Mouse (Mus musculus): ENCODE measurements around the gene Samd1.
A peak's percentile ranks its signal among the peaks of the same experiment; 100 is the strongest.

DNA sequence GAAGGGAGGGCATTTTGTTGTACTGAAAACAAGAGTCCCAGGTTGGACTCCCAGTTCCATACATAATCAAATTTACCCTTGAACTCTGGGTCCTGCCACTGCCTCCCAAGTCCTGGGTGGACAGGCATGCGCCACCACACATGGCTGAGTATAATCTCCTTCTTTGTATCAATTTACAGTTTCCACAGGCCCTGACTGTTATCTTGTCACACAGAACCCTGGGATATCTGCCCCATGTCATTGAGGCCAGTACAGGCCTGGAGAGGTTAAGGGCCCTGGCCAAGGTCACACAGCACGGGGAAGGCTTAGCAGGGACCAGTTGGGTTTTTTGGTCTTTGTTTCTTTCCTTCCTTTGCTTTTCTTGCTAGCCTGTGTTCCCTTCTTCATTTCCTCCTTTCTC is 5.0 kb upstream of the Samd1 start:
- peak; percentile 25; the same call in 1 of the 2 replicates for TF ChIP-seq GATA1 (IDR thresholded peaks at IDR 0.05; ENCODE audit: low read length)
- peak; percentile 12; the same call in 1 of the 3 replicates for TF ChIP-seq TAL1 (IDR thresholded peaks at IDR 0.05; ENCODE audit: low read length)
